Mouse (Mus musculus): ENCODE measurements around the gene Eif4g2. TPM values are rescaled to one million over a fixed set of nuclear protein-coding genes. Genes with fewer than 3 reads are reported as not detected.

Eif4g2 gene
- total RNA-seq (2023) = 1,201 TPM

DNA sequence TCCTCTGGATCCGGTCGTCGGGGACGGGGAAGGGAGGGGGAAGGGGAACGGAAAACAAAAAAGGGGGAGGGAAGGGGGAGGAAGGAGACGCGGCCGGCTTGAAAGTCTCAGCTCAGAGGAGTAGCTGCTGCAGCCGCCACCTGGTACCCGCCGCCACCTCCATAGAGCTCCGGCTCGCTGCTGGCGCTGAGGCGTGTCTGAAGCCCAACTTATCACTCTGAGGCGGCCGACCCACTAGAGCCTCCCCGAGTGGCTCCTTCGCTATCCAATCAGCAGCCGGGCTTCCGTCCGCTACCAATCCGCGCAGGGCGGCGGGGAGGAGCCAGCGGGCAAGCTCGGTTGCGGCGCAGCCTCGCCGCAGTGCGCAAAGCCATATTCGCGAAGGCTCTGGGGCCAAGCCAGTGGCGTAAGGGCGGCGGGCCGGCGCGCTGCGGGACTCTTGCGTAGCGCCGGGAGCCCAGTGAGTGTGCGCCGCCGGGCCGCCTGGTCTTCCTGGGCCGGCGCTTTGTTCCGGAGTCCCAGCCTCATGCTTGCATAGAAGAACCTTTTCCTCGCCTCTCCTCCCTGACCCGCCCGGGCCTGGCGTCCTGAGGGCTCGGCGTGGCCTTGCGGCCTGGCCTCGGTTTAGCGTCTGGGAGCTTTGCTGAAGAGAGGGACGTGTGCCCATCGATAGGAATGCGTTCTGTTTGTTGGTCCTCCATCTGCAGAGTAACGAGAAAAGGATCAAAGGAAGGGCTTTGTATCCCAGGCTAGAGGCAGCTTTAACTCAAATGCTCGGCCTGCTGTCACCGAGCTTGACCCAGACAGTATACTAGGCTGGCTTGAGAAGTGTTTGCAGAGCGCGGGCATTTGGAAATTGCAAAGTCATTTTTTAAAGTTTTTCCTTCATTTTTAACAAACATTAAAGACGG, at the start of gene Eif4g2:
Eif4g2 (minus strand) TSS at position 209 of the 911 bp plus-strand sequence.

DNA sequence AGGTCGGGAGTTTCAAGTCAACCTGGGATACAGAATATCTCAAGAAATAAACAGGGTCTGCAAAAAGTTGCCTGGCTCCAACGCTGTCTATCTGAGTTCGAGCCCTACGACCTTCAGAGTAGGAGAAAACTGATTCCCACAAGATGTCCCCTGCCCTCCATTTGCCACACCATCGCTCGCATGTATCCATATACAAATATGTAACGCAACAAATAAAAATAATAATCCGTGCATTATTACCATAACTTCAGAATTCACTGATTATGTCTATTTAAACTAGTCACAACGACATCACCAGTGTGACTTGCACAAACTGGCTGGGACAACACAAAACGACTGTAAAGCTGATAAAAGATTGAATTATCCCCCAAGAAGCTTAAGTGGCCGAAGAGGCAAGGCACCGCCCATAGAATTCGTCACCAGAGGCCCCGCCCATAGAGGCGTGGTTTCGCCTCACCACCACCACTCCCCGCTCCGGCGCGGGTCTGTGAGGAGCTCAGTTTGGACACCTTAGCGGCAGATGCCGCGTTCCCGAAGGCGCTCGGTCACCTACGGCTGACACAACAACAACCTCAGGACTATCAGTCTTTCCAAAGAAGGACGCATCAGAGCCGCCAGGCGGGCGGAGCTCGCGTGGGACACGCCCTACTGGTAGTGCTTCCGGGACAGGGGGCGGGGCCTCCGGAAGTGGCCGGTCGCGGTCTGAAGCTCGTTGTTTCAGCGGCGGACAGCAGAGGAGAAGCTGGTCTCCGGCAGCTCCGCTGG, 54.4 kb downstream of the Eif4g2 start, which contains the start of gene Ctr9:
Ctr9 (plus strand) TSS at position 671 of the 765 bp plus-strand sequence.

Other genes starting within 250 kb of the Eif4g2 start
- gene Rnf141, start 238.6 kb downstream of the Eif4g2 start, total RNA-seq (2023) = 20.1 TPM
- gene Lyve1, start 219.8 kb downstream of the Eif4g2 start, total RNA-seq (2023) = not detected
- gene Mrvi1, start 100.6 kb downstream of the Eif4g2 start, total RNA-seq (2023) = 2.3 TPM
- gene Ctr9, start 54.1 kb downstream of the Eif4g2 start, total RNA-seq (2023) = 55.6 TPM